Mouse (Mus musculus) cerebellum, adult 2 months (tissue): ENCODE measurements around the gene Poldip2.

Experiments
- CTCF ChIP-seq: fragments of 200-500 bp; IDR thresholded peaks from 2 replicates; pipeline ENCODE4 v1.5.1; 2011; ENCODE audit warnings: low read depth, mild to moderate bottlenecking, control low read depth, low read length, moderate library complexity, borderline replicate concordance; ENCODE audit not compliant: insufficient read depth
- POLR2A ChIP-seq: fragments of 200-500 bp; IDR thresholded peaks from 2 replicates; pipeline ENCODE4 v1.6.1; 2011; ENCODE audit warnings: low read length, control low read depth, borderline replicate concordance; ENCODE audit not compliant: insufficient read depth

GRCm38 (mm10) chr11:78571854-78572253, 59.9 kb downstream of the Poldip2 start:
- TF ChIP-seq POLR2A: no peak
- no peak for TF ChIP-seq CTCF
